Mouse (Mus musculus) hindbrain, embryonic 12.5 days (tissue): ENCODE measurements around the gene Twist2. TPM values are rescaled to one million over a fixed set of nuclear protein-coding genes. Genes with fewer than 3 reads are reported as not detected.
A peak's percentile ranks its signal among the peaks of the same experiment; 100 is the strongest.

Experiments used
- ATAC-seq: fragments of 200-750 bp; cut with Nextera tagmentation; 2 replicates; pipeline ENCODE4 v1.8.0; 2017; ENCODE audit warnings: moderate TSS enrichment; ENCODE audit not compliant: low FRiP score
- H3K27ac ChIP-seq: fragments of 300-500 bp; sonication (generic); 2 replicates; pipeline ENCODE4 v1.5.1; 2016; ENCODE audit warnings: mild to moderate bottlenecking
- H3K27me3 ChIP-seq: fragments of 300-500 bp; sonication (generic); 2 replicates; pipeline ENCODE4 v1.6.1; 2016; ENCODE audit warnings: mild to moderate bottlenecking
- H3K36me3 ChIP-seq: fragments of 300-500 bp; sonication (generic); 2 replicates; pipeline ENCODE4 v1.6.1; 2016; ENCODE audit warnings: mild to moderate bottlenecking
- H3K4me1 ChIP-seq: fragments of 300-500 bp; sonication (generic); 2 replicates; pipeline ENCODE4 v1.6.1; 2016
- H3K4me2 ChIP-seq: fragments of 300-500 bp; sonication (generic); replicated peaks from 2 replicates; pipeline ENCODE4 v1.6.1; 2016; ENCODE audit warnings: mild to moderate bottlenecking
- H3K4me3 ChIP-seq: fragments of 300-500 bp; sonication (generic); 2 replicates; pipeline ENCODE4 v1.5.1; 2016; ENCODE audit warnings: mild to moderate bottlenecking
- H3K9ac ChIP-seq: fragments of 300-500 bp; sonication (generic); 2 replicates; pipeline ENCODE4 v1.6.1; 2016; ENCODE audit warnings: mild to moderate bottlenecking, moderate library complexity
- H3K9me3 ChIP-seq: fragments of 300-500 bp; sonication (generic); replicated peaks from 2 replicates; pipeline ENCODE4 v1.6.1; 2016; ENCODE audit warnings: mild to moderate bottlenecking
- WGBS: fragments of 180-500 bp; shearing (Covaris S2); methylation state at CpG from one replicate; pipeline ENCODE4 v1.1.7; 2016; 5-methylcytosine and 5-hydroxymethylcytosine counted together
- polyA plus RNA-seq: library from polyadenylated mRNA; unstranded; fragments of >200 nt; fragmentation: Nextera tagmentation; extraction: Ambion mirVana; gene quantifications from 2 replicates; pipeline ENCODE4 v1.2.1, GENCODE M21; 2016

Twist2 gene
- polyA plus RNA-seq: 22.6 and 26.7 TPM in 2 replicates

DNA sequence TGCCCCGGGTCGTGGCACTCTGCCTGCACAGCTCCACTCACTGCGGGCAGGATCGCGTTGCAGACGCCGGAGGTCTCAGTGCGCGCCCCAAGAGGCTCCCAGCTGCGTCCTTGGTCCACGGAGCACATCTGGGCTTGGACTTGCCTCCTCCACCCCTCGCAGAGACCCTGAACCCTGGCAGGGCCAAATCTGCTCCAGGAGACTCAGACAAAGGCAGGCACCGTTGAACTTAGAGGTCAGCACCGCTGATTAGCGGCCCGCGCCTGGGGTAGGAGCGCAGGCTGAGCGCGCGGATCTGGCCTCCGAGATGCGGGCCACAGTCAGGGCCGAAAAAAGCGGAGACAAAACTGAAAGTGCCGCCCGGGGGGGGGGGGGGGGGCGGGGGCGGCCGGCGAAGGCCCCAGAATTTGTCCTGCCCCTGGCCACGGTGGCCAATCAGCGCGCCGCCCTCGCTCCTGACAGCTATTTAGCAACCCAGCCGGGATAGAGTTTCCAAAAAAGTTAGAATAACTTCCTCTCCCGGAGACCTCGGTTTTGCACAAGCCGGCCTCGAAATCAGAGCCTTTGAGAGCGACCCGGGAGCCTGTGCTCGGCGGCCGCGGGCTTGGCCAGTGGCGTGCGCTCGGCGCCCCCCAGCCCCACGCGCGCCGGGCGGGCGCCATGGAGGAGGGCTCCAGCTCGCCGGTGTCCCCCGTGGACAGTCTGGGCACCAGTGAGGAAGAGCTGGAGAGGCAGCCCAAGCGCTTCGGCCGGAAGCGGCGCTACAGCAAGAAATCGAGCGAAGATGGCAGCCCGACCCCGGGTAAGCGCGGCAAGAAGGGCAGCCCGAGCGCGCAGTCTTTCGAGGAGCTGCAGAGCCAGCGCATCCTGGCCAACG is at the start of gene Twist2:
Twist2 (plus strand) TSS at position 495 of the 877 bp plus-strand sequence.
- under 1% methylated on average over 68 of the region's 77 CpGs for WGBS
- no peaks in the 10 kb centered on the region for H3K9me3 ChIP-seq
- ATAC-seq: no peak
- peak within 1 kb of the TSS; percentile 77 for H3K4me2 ChIP-seq
- H3K9ac ChIP-seq: peak within 1 kb of the TSS; percentile 35
- H3K4me3 ChIP-seq: peak within 1 kb of the TSS; percentile 42
- no peaks in the 10 kb centered on the region for H3K36me3 ChIP-seq
- peaks cover 30% of the 10 kb centered on the region for H3K4me1 ChIP-seq
- H3K27ac ChIP-seq: peak within 1 kb of the TSS; percentile 66
- H3K27me3 ChIP-seq: peaks cover 66% of the 10 kb centered on the region

DNA sequence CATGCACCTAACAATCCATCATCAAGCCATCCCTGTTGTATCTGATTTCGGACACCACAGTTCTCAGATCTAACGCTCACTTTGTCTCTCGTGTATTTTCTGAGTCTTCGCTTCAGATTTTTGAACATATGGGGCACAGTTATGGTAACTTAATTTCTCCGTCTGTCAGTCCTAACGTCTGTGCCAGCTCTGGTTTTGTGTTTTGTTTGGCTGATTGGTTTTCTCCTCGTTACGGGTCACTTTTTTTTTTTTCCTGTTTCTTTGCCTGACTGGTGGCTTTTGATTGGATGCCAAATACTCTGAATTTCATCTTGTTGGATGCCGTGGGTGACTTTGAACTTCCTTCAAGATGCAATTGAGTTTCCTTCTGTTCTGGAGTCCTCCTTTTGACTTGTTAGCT is 48.3 kb upstream of the Twist2 start:
- Histone ChIP-seq H3K36me3 (no peaks in the 10 kb centered on the region), H3K9ac (no peak overlapping the region), H3K4me2 (no peak overlapping the region), H3K4me1 (peaks cover 5% of the 10 kb centered on the region; the same call in 1 of the 2 replicates), H3K27me3 (peaks cover 6% of the 10 kb centered on the region; the same call in 1 of the 2 replicates), H3K27ac (no peak overlapping the region), H3K4me3 (no peak overlapping the region), H3K9me3 (no peaks in the 10 kb centered on the region)
- 86% methylated on average over 9 of the region's 9 CpGs for WGBS
- no peak for ATAC-seq

DNA sequence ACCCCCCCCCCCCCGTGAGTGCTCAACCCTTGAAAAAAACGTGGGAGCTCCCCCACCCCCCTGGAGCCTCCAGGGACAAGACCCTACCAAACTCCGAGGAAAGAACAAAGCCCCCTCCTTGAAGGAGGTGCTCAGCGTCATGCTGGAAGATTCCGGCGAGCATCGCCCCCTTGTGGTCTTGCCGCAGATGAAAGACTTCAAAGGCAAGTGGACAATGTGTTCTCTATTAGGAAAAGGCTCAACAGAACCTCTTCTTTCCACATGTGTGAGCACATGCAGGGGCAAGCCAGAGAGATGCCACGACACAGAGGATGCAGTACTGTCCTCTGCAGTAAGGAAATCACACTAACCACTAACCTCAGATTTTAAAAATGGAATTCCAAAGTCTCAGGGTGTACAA is 46.2 kb upstream of the Twist2 start:
- H3K36me3 ChIP-seq: no peaks in the 10 kb centered on the region
- peak overlapping the region; percentile 17; the same call in 1 of the 2 replicates for H3K4me3 ChIP-seq
- H3K9ac ChIP-seq: no peak overlapping the region
- no peaks in the 10 kb centered on the region for H3K9me3 ChIP-seq
- peak overlapping the region; percentile 49 for H3K4me2 ChIP-seq
- WGBS: 0% methylated on average over 9 of the region's 9 CpGs
- 0 out of 2 replicates have a peak, but pooled peaks cover 3% of the 10 kb centered on the region for H3K27me3 ChIP-seq
- H3K4me1 ChIP-seq: peaks cover 17% of the 10 kb centered on the region
- peak; percentile 80; the same call in 1 of the 2 replicates for ATAC-seq
- H3K27ac ChIP-seq: no peak overlapping the region

DNA sequence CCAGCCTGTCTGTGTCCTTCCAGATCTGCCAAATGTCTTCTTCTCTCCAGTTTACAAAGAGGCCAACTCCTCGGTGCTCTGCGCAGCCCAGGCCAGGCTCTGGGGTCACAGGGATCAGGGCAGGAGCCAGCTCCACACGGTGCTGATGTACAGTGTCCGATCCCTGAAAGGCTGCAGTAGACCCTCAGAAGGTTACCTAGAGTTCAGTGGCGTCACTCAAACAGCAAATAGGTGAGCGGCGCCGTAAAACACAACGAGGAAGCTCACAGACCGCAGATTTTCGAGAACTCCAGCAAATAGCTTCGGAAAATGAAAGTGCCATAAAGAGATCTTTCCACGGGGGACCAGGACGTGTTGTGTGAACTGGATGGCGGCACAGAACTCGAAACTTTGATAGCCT is 44.0 kb upstream of the Twist2 start:
- WGBS: 50% methylated on average over 16 of the region's 16 CpGs
- ATAC-seq: no peak
- H3K27ac ChIP-seq: no peak overlapping the region

DNA sequence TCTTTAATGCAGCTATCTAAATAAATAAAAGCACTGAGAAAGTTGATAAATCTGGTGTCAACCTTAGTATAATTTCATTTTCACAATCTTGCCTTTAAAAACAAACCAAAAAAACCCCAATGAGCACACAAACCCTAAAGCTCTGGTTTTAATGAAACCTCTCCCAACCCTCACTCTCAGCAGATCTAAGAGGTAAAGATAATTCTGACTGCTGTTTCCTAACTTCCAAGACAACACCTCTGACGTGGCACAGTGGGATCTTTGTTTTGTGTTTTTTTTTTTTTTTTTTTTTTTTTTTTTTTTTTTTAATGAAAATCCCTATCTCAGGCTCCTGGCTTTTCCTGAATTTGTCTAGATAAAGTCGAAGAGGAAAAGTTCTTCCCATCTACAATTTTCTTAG is 43.1 kb upstream of the Twist2 start:
- Histone ChIP-seq H3K4me1 (peaks cover 29% of the 10 kb centered on the region), H3K9ac (no peak overlapping the region), H3K4me2 (no peak overlapping the region), H3K36me3 (no peaks in the 10 kb centered on the region), H3K4me3 (no peak overlapping the region), H3K9me3 (no peaks in the 10 kb centered on the region), H3K27ac (no peak overlapping the region), H3K27me3 (0 out of 2 replicates have a peak, but pooled peaks cover 3% of the 10 kb centered on the region)
- WGBS: 60% methylated on average over 2 of the region's 2 CpGs
- no peak for ATAC-seq

More for the DNA sequence above, 44.0 kb upstream of the Twist2 start:
- peaks cover 22% of the 10 kb centered on the region for H3K4me1 ChIP-seq
- no peak overlapping the region for H3K9ac ChIP-seq
- peak overlapping the region; percentile 25; the same call in 1 of the 2 replicates for H3K4me2 ChIP-seq
- H3K4me3 ChIP-seq: no peak overlapping the region
- no peaks in the 10 kb centered on the region for H3K9me3 ChIP-seq
- H3K36me3 ChIP-seq: no peaks in the 10 kb centered on the region
- 0 out of 2 replicates have a peak, but pooled peaks cover 3% of the 10 kb centered on the region for H3K27me3 ChIP-seq

DNA sequence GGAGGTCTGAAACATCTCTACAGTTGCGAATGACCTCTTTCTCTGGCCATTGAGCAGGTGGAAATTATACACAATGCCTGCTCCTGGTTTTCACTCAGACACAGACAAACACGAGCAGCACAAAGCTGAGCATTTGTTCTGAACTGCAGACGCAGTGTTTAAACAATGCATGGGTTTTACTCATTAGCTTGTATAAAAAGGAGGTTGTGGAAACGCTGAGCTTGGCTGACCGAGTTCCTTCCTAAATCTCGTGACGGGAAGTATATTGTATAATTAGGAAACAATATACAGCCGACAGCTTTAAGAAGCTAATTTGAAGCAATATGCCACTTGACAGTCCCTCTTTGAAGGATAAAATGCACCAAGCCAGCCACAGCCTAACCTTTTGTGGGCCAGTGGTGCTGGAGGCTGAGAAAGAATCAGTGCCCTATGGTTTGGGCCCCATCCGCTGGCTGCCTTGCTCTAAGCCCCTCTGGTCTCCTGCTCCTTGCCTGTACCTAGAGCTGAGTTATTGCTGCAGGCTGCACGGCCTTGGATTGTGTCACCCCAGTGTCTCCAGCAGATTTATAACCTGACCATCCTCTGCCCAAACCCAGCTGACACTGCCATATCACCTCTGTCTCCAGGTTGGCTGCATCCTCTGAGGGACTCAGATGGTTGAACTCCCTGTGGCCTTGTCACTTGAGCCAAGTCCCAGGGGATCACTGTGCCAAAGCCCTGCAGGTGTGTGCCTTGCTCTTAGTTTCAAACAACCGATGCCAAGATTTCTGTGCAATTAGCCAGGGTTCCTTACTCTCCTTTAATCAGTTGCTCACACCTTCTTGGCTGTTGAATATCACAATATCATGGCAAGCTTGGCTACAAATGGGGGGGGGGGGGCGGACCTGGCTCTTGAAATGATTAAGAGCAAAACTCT is 42.4 kb upstream of the Twist2 start:
- no peaks in the 10 kb centered on the region for H3K9me3 ChIP-seq
- 23% methylated on average over 12 of the region's 12 CpGs for WGBS
- H3K36me3 ChIP-seq: no peaks in the 10 kb centered on the region
- H3K9ac ChIP-seq: peak overlapping the region; percentile 38; the same call in 1 of the 2 replicates
- peaks cover 32% of the 10 kb centered on the region for H3K4me1 ChIP-seq
- 0 out of 2 replicates have a peak, but pooled peaks cover 3% of the 10 kb centered on the region for H3K27me3 ChIP-seq
- 0 out of 2 replicates have a peak overlapping the region, but pooled peaks have one; percentile 8 for H3K27ac ChIP-seq
- peak; percentile 21; the same call in 1 of the 2 replicates for ATAC-seq
- H3K4me2 ChIP-seq: no peak overlapping the region; the same call in 1 of the 2 replicates
- no peak overlapping the region for H3K4me3 ChIP-seq

DNA sequence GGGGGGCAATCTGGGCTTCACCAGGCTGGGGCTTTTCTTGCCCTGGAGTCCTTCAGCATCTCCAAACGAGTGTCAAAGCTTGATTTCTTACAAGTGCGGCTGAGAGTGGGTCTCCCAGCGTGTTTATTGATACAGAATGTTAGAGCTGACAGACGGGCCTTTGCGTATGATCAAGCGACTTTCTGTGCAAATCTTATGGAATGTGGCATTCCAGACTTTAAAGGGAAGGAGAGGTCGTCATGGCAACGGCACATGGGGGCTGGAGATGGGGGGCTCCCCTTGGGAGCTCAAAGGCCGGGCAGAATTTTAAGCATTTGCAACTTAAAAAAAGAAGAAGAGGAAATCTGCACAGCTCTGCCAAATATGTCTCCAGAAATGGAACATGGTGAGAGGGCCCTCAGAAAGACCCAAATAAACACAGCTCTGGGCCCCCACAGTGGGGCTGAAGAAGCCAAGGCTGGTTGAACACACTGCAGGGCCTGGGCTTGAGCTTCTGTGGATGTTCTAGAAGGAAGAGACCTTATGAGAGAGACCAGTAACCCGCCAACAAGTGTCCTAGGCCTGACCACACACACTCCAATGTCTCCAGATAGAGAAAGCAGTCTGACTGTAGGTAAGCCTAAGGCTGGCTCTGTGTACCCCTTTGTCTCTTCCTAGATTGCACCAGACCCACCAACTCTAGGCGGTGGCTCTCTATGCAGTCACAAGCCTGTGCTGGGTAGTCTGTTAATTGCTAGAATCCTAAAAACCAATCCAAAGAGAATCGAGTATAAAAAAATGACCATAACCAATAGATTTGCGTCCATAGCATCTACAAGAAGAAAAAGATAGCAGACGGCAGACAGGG is 40.9 kb upstream of the Twist2 start:
- WGBS: 38% methylated on average over 14 of the region's 14 CpGs
- H3K27ac ChIP-seq: peak overlapping the region; percentile 4
- H3K4me3 ChIP-seq: no peak overlapping the region

DNA sequence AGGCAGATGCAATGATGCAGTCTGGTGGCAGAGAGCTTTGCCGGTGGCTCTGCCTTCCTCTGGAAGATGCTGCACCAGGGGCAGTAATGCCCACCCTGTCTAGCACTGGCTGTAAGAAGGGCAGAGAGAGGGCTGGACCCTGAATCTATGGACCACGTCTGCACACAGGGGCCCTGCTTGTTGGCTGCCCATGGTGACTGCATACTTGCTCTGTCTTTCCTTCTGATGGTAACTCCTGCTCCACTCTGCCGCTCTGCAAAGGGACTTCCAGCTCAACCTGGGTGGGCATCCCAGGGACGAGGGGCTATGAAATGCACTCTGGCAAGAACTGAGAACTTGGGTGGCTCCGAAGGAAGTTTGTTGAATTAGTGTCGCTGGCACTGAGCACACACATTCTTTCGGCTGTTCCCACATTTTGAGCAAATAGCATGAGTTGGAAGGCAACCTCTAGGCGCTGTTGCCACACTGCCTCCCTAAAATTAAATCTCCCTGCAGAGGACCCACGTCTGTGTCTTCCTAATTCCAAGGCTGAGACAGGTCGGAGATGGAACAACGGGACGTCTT is 38.7 kb upstream of the Twist2 start:
- Histone ChIP-seq H3K4me1 (peaks cover 27% of the 10 kb centered on the region), H3K4me2 (no peak overlapping the region), H3K9ac (no peak overlapping the region), H3K9me3 (no peaks in the 10 kb centered on the region), H3K36me3 (no peaks in the 10 kb centered on the region), H3K4me3 (no peak overlapping the region), H3K27me3 (no peaks in the 10 kb centered on the region), H3K27ac (no peak overlapping the region)
- 57% methylated on average over 12 of the region's 12 CpGs for WGBS
- no peak for ATAC-seq

More for the DNA sequence above, 40.9 kb upstream of the Twist2 start:
- H3K4me1 ChIP-seq: peaks cover 29% of the 10 kb centered on the region
- ATAC-seq: no peak
- H3K9ac ChIP-seq: no peak overlapping the region
- H3K9me3 ChIP-seq: no peaks in the 10 kb centered on the region
- H3K27me3 ChIP-seq: 0 out of 2 replicates have a peak, but pooled peaks cover 3% of the 10 kb centered on the region
- H3K4me2 ChIP-seq: no peak overlapping the region
- no peaks in the 10 kb centered on the region for H3K36me3 ChIP-seq

DNA sequence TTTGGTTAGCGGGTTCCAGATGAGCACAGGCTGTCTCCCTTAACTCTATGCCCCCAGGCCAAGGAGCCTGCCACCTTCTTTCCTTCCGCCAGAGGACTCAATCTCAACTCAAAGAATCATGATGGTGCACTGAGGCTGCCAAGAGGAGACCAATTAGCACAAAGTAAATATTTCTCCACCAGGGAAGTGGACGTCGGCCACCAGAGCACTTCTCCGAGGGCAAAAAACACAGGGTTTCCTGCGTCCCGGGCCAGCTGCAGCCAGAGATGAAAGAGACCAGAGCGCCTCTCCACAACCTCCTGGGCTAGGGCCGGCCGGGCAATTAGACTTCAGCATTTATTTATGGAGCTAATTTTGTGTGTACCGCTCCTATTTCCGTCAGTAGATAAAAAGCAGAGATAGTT is 31.0 kb upstream of the Twist2 start:
- H3K36me3 ChIP-seq: no peaks in the 10 kb centered on the region
- no peak overlapping the region for H3K27ac ChIP-seq
- H3K4me2 ChIP-seq: no peak overlapping the region
- 46% methylated on average over 12 of the region's 12 CpGs for WGBS
- ATAC-seq: no peak
- peaks cover 8% of the 10 kb centered on the region for H3K4me1 ChIP-seq
- no peaks in the 10 kb centered on the region; the same call in 1 of the 2 replicates for H3K27me3 ChIP-seq
- H3K4me3 ChIP-seq: no peak overlapping the region
- H3K9ac ChIP-seq: no peak overlapping the region
- H3K9me3 ChIP-seq: no peaks in the 10 kb centered on the region

DNA sequence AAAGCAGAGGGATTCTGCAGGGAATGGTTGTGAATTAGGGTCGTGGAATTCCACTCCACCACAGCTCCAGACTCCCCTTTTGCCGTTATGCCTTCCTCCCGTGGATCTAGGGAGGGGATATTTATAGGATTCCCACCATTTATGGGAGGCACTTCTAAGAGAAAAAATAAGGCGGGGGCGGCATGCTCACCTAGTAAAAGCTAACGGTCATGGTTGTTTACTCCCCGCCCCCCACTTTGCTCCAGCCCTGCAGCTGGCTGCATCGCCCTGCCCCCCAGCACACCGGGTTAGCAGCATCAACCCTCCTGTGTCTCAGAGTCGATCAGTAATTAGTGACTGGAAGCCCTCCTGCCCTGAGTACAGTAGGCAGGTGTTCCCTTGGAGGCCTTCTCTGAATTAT is 30.6 kb upstream of the Twist2 start:
- no peak for ATAC-seq
- H3K27me3 ChIP-seq: no peaks in the 10 kb centered on the region; the same call in 1 of the 2 replicates
- no peak overlapping the region for H3K4me2 ChIP-seq
- H3K4me1 ChIP-seq: peaks cover 8% of the 10 kb centered on the region
- 15% methylated on average over 10 of the region's 10 CpGs for WGBS
- no peaks in the 10 kb centered on the region for H3K36me3 ChIP-seq
- no peak overlapping the region for H3K9ac ChIP-seq
- no peak overlapping the region for H3K4me3 ChIP-seq
- H3K27ac ChIP-seq: no peak overlapping the region
- H3K9me3 ChIP-seq: no peaks in the 10 kb centered on the region

DNA sequence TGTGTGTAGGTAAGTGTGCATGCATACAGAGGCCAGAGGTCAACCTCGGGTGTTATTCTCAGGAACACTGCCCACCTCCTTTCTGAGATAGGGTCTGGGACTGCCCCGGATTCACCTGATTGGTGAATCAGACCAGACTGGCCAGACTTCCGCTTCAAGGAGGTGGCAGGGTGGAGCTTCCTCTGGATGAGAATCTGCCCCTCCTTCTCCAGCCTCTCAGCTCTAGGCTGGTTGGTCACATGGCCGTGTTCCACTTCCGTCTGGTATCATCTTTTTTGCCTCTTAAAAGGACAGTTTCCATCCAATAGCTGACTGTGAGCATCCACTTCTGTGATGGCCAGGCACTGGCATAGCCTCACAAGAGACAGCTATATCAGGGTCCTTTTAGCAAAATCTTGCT is 24.3 kb upstream of the Twist2 start:
- H3K4me1 ChIP-seq: no peaks in the 10 kb centered on the region

More for the DNA sequence above, 24.3 kb upstream of the Twist2 start:
- Histone ChIP-seq H3K36me3 (no peaks in the 10 kb centered on the region), H3K27me3 (no peaks in the 10 kb centered on the region), H3K9ac (no peak overlapping the region), H3K27ac (no peak overlapping the region), H3K4me3 (no peak overlapping the region), H3K4me2 (no peak overlapping the region), H3K9me3 (no peaks in the 10 kb centered on the region)
- ATAC-seq: no peak
- WGBS: 80% methylated on average over 5 of the region's 5 CpGs
